Mouse (Mus musculus): ENCODE results near the gene Esrrg. TPM values are rescaled to one million over a fixed set of nuclear protein-coding genes. Genes with fewer than 3 reads are reported as not detected.

Gene Esrrg
- polyA plus RNA-seq, 1 experiment = 13.9 TPM

DNA sequence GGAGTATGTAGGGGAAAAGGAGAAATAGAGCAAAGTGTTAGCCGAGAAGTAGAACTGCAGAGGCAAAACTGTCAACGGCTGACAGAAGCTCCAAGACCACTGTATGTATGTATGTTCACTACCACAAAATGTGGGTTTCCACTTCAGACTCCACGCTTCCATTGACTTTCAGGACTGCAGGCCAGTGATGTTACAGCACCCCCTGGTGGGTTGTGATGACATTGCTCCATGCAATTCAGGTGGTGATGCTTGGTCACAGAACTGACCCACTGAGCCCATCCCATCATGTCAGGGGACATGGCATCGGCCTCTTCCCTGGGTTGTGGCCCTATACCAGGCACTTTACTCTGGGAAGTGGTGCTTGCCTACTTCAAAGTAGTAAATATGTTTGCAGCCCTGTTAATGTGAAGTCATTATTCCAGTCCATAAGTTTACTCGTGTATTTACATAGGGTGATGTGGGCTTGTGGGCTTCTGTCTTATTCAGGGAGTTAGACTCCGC, 517.0 kb downstream of the Esrrg start:
- DNase-seq (ENCODE audit: extremely low spot score in 1 of 2, low spot score in 1 of 2) = no peak

DNA sequence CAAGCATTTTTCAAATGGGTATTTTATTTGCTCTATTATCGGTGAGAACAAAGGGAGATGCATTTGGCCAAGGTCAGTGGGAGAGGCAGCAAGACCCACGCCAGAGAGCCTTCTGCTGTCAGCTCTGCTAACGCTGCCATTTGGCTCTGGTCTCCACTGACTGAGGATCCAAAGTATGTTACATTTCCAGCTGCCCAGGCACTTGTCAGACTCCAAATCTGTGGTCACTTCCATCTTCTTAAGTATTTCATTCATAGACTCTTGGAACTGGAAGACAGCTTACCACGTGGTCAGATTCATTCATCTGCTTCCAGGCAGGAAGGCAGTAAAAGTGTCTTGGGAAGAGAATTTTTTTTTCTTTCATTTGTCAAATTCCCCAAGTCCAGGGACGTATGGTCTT, 527.5 kb downstream of the Esrrg start:
- no peak for DNase-seq (ENCODE audit: extremely low spot score in 1 of 2, low spot score in 1 of 2)

DNA sequence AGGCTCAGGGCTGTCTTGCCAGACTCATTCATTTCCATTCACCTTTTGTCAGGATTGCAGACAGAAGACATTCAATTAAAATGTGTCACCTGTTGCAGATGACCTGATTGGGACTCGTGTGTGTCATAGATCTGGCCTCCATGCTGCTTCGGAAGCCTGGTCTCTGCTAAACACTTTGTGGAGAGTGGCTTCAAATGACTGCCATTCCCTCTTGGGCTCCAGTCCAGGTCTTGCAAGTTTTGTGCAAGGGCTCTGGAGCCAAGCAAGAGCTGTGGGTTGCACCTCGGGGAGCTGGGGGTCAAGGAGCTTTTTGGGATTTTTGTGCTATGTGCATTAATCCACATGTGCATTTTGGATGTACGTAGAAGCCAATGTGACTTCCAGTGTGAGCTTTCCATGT, 530.9 kb downstream of the Esrrg start:
- no peak for DNase-seq (ENCODE audit: extremely low spot score in 1 of 2, low spot score in 1 of 2)

DNA sequence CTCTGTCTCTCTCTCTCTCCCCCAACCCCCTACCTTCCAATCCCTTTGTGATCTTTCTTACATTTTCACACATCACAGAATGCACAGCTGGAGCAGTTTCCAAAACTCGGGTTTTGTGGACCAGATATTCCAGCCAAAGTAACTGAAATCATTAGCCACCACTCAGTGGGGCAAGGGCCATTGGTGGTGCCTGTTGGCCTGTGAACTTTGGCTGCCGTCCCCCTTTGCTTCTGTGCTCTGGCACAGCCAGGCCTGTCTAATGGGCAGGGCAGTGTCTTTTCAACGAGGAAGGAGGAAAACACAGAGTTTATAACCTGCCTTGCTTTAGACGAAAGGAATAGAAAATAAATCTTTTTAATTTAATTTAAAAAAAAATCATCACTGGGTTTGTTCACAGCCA, 531.6 kb downstream of the Esrrg start:
- DNase-seq (ENCODE audit: extremely low spot score in 1 of 2, low spot score in 1 of 2) = no peak

DNA sequence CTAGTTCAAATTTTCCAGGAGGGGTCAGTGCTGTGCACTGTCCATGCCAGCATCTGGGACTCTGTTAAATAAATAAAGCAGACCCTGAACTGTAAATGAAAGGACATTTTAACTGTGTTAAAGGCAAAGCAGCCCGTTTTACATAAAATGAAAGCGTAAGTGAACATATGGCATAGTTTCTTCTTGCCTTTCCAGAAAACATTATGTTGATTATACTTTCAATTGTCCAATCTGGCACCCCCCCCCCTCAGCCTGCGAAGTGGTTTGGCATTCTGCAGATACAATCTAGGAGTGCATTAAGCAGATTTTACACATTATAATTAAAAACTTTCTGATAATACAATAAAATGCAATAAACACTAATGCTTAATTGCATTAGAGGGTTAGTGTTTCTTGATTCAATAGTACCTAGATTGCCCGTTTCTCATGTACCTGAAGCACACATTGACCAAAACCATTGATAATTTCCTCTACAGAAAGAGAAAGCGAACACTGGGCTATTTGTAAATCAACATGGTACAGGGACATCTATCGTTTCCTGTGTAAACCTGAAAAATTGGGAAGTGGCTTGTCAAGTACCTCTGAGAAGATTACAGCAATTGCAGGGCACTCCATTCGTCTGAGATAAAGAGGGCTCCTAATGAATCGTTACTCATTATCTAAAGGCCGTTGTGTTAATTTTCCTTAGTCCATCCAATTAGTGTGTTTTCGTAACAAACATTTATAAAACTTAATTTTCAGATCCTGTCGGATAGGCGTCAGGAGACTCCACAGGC, 539.0 kb downstream of the Esrrg start:
- DNase-seq (ENCODE audit: extremely low spot score in 1 of 2, low spot score in 1 of 2) = no peak

DNA sequence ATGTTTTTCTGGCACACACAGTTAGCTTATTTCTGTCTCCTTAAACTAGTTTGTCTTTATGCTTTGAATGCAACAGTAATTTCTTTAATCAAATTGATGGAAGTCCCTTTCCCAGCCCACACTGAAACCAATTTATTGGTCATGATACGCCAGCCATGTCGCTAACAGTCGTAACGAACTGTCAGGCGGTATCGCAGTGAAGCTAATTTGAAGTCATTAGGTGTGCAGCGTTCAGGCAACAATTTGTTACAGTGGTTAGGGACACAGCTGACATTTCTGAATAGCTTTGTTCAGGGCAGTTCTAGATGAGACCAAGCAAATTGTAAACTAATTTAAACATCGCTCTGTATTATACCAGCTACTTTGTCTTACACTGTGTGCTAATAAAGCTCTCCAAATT, 542.5 kb downstream of the Esrrg start:
- no peak for DNase-seq (ENCODE audit: extremely low spot score in 1 of 2, low spot score in 1 of 2)

DNA sequence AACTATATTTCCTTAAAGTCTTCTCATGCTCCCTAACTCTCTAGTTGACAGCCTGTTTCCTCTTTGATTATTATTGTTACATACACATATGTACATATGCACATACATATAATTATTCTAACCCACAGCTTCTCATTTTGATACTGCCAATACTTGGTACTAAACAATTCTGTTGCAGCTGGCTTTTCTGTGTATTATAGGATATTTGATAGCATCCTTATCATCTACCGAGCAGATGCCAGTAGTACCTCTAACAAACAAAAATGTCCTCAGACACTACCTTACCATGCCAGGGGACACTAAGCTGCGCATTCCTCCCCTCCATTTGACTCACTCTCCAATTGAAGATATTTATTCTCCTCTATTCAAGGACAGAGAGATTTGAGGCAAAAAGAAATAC, 543.4 kb downstream of the Esrrg start:
- no peak for DNase-seq (ENCODE audit: extremely low spot score in 1 of 2, low spot score in 1 of 2)

DNA sequence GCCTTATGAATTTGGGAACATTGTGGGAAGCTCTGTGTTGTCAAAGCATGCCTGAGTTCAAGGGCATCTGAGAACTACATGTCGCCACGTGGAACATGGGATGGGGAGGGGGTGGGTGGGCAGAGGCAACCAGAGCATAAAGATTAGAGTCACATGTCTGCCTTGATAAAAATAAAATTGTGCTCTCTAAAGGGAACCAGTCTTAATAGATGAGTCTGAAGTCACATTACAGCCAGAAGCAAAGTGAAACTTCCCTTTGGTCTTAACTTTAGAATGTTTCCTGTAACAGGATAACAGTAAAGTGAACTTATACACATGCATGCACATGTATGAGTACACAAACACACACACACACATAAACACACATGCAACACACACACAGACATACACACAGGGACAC, 545.1 kb downstream of the Esrrg start:
- no peak for DNase-seq (ENCODE audit: extremely low spot score in 1 of 2, low spot score in 1 of 2)

DNA sequence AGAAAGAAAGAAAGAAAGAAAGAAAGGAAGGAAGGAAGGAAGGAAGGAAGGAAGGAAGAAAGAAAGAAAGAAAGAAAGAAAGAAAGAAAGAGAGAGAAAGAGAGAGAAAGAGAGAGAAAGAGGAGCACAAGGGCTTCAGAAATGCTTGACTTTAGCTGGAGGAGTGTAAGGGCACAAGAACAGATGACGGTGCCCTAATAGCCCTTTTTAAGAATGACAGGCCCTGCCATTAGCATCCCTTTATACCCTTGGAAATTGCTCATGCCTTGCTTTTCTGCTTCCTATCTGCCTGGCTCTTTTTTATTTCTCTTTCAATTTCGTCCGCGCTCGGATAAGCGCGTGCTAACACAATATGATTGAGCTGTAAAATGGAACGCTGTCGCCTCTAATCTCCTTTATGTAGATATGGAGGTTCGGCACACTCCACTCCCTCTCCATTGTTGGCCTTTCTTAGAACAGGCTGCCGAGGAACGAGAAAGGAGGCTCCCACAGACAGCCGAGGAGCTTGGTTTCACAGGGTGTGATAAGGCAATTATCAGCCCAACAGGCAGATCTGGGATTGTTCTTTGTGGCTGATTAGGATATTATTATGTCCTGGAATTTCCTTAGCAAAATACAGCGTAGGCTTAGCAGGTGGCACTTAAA, 546.0 kb downstream of the Esrrg start:
- peak in 1 of 2 experiments; percentile 17 for DNase-seq (ENCODE audit: extremely low spot score in 1 of 2, low spot score in 1 of 2)

DNA sequence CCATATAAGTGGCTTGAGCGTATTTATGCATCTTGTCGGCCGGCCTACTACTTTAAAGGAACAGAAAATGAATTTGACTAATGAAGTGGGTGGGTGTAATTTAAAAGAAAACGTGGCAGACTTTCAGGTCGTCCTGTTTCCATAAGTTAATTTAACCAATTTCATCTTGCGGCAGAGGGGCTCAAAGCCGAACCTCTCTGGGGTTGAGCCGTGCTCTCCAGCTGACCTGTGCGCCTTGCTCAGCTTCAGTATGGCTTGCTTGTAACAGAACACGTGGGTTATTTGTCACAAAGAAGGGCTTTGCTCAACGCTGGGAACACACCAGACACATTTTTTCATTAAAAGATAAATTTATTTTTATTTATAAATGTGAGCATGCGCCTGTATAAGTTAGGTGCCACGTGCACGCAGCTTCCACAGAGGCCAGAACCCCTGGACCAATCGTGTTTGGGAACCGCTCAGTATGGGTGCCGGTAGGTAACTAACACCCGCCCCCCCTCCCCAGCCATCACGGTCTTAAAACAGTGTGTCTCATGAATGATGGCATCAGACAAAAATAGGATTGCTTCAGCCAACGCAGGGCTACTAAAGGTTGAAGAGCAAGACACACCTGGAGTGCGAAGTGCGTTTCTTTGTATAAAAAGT, 546.7 kb downstream of the Esrrg start:
- no peak for DNase-seq (ENCODE audit: extremely low spot score in 1 of 2, low spot score in 1 of 2)

DNA sequence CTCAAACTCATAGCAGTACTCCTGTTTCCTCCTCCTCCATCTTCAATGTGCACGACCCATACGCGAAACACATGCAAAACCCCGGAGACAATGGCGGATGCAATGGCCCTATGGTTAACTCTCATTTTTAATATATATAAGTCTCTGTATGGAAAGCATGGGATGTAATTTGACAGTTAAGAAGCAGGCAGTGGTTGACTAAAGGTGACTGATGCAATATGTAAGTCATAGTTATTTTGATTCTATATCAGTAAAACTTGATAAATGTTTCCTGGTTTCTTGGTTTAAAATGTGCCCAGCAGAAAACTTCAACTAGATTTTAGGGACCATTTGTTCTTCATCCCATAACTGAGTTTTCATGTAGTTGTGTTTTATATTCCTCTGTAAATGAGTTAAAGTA, 547.9 kb downstream of the Esrrg start:
- no peak for DNase-seq (ENCODE audit: extremely low spot score in 1 of 2, low spot score in 1 of 2)

DNA sequence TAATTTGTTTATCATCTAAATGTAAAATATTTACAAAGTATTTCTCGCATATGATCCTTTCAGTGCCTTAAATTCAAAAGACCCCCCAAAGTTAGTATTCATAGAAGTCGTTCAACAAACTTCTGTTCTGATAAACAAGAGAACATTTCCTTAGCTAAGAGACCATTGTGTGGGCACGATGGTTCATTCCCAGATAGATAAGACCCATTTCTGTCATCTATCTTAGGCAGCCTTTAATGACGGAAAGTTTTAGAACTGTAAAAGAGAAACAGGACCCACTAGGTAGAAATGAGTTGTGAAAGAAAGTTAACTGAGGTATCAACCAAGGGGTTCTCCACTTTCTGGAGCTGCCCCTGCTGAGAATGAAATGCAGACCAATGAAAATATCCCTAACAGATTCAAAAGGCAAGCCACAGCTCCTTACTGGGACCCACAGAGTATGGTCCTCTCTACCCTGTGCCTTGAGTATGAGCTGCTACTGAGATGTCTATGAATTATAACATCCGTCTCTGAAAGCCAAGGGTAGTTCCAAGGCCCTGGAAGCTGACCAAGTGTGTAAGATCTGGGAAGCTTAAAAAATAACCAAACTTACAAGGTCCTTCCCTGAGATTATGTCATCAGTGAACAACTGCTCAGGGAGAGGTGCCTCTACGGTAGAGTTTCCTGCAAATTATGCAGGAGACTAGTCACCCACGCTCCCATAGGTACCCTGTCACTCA, 548.8 kb downstream of the Esrrg start:
- DNase-seq (ENCODE audit: extremely low spot score in 1 of 2, low spot score in 1 of 2) = no peak

DNA sequence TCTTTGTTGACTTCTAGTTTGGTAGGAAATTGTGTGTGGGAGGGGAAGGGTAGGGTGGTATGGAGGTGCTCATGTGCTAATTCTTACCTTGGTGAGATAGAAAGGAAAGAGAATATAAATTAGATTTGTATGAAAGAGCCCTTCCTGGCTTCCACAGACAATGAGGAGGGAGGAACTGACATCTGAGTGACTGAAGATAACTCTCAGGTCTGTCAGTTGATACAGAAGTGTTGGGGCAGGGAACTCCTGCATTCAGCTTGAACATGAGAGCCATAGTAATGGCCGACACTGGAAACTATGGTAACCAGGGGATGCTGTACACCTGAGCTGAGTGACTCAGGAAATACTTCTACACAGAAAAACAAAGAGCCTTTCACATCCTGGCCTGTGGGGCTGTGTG, 550.1 kb downstream of the Esrrg start:
- no peak for DNase-seq (ENCODE audit: extremely low spot score in 1 of 2, low spot score in 1 of 2)

DNA sequence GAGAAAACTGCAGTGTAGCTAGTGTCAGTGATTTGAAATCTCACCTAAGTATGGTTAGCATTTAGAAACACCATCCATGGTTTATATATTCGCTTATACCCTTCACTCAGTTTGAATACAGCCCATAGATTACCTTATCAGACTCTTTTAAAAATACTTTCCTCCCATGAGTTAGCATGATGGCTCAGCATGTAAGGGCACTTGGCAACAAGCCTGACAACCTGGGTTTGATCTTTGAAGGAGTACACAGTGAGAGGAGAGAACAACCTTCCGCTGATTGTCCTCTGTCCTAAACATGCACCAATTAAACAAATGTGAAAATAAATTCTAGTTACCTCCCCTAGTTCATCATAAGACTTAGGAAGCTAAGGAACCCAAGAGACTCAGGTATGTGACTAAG, 550.5 kb downstream of the Esrrg start:
- DNase-seq (ENCODE audit: extremely low spot score in 1 of 2, low spot score in 1 of 2) = no peak

DNA sequence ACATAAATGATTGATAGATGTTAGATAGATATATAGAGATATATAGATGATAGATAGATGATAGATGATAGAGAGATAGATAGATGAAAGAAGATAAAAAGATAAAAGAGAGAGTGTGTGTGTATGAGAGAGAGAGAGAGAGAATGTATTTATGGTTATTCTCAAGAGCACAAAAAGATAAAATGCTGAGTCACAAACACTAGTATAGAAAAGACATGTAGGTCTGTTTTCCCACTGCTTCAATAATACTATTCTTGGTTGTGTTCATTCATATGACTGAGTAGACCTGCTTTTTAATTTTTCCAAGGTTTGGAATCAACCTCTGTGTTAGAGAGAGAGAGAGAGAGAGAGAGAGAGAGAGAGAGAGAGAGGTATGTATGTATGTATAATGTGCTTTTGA, 554.5 kb downstream of the Esrrg start:
- DNase-seq (ENCODE audit: extremely low spot score in 1 of 2, low spot score in 1 of 2) = no peak

DNA sequence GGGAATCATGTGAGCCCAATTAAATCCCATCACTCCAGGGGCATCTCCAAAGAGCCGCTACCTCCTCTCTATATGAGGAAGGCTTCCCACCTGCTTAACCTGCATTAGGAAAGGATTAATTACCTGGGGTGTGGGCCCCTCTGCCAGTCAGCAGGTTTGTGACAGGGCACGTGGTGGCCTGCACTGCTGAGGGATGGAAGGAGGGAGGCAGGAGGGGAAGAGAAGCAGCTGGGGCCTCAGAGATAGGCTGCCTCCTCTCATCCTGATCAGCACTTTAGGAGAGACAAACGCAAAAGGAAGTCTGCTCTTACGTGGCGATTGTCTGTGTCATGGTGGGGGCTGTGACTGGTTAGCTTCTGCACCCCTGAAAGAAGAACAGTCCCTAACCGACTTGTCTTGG, 555.7 kb downstream of the Esrrg start:
- no peak for DNase-seq (ENCODE audit: extremely low spot score in 1 of 2, low spot score in 1 of 2)

DNA sequence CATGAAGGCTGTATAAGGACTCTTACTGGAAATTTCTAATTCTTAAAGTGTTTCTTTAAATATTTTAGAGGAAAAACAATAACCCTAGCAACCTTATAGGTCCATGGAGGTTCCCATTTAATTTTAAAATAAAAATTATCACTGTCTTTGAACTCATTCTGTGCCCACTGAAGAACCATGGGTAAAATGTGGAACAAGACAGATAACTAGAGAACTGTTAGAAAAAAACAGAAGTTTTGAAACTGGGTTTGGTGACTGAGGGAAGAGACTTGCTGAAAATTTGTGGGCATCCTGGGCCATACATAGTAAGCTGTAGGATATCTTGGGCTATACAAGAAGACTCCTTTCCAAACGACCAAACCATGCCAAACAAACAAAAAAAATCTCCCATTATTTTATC, 565.3 kb downstream of the Esrrg start:
- DNase-seq (ENCODE audit: extremely low spot score in 1 of 2, low spot score in 1 of 2) = no peak

DNA sequence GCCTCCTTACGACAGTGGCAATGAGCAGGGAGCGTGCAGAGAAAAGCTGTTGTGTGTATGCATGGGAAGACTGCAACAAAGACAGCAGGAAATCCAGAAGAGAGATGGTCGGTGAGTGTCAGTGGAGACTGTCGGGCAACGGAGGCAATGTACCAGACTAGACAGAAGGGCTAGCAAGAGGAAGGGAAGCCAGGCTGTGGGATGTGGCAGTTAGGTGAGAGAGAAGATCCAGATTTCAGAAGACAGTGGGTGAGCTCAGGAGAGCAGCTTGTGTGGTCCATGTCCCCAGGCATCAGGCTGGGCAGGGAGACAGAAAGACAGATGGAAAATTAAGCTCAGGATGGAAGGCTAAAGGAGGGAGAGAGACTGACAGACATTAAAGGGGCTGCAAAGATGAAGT, 574.4 kb downstream of the Esrrg start:
- no peak for DNase-seq (ENCODE audit: extremely low spot score in 1 of 2, low spot score in 1 of 2)

DNA sequence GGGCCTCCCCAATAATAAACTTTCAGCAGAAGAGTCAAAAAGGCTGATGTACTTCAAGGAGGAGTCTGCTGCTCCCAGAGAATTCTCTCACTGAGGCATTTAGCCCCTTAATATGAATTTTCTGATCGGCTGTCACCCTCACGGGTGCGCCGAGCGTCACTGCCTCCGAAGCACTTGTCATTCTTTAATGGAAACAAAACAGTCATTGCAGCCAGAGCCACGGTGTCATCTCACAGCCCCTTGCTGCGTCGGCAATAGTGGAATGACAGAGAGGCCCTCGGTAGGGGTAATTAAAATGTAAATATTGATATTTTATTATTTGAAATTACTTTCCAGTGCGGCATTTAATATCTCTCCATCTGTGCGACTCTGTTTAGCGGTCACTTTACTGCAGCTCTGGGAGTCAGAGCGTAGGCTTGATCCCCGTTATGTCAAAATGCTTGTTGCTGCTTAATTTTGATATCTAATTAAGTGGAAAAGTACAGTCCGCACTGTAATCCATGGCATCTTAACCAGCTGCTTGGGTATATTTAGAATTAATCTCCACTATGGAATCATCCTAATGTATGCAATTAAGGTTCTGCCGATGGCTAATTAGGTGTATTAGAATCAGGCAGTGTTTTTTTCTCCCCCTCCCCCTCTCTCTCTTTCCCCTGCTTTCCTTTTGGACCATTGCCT, 578.0 kb downstream of the Esrrg start:
- no peak for DNase-seq (ENCODE audit: extremely low spot score in 1 of 2, low spot score in 1 of 2)

DNA sequence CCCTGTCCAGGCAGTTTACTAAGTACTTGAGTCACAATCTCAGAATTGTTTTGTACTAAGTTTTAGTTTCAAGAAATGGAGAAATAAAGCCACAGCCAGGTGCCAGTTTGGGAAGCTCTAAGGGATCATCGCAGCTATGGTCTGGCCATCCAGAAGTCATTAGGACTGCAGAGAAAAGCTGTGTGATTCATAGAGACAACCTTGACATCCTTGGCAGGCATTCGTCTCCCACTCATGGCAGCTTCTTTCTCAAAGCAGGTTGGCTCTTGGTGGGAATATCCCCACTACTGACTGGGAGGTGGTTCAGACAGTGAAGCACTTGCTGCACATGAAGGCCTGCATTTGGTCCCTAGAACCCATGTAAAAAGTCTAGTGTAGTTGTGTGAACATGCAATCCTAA, 584.4 kb downstream of the Esrrg start:
- DNase-seq (ENCODE audit: extremely low spot score in 1 of 2, low spot score in 1 of 2) = no peak

DNA sequence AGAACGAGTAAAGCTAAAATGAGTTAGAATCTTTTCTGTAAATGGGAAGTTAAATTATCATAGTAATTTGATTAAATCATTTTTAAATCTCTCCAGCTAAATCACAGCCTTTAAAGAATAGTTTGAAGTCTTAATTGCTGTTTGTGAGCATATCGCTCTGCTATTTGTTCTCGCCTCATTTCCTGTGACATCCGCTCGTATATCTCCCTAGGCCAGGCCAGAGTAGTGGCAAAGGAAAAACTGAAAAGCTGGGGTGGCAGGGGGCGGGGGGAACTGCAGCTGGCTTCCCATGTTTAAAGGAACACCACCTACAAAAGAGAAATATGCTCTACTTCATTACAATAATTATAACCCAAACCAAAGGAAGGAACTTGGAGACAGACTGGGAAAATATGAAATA, 598.8 kb downstream of the Esrrg start:
- no peak for DNase-seq (ENCODE audit: extremely low spot score in 1 of 2, low spot score in 1 of 2)

Data from frontal cortex, adult 2 months (tissue).